Mouse (Mus musculus) megakaryocyte, embryonic 14.5 days (primary cell): ENCODE results near the gene Cox17. TPM values are rescaled to one million over a fixed set of nuclear protein-coding genes. Genes with fewer than 3 reads are reported as not detected.

Experiments
- H3K27me3 ChIP-seq: replicated peaks from 2 replicates; pipeline ENCODE3; 2012; ENCODE audit warnings: inconsistent platforms
- H3K36me3 ChIP-seq: replicated peaks from 2 replicates; pipeline ENCODE3; 2012; ENCODE audit warnings: low read length, inconsistent platforms, mixed read lengths
- H3K4me1 ChIP-seq: 2 replicates; pipeline ENCODE4 v1.6.1; 2012; ENCODE audit warnings: inconsistent platforms
- H3K4me3 ChIP-seq: replicated peaks from 2 replicates; pipeline ENCODE3; 2012; ENCODE audit warnings: moderate library complexity, mild to moderate bottlenecking, inconsistent platforms
- H3K9me3 ChIP-seq: 2 replicates; pipeline ENCODE4 v1.6.1; 2012; ENCODE audit warnings: inconsistent platforms
- FLI1 ChIP-seq: IDR thresholded peaks from 2 replicates; pipeline ENCODE4 v1.6.1; 2012; ENCODE audit warnings: low read length, inconsistent platforms, mixed read lengths
- GATA1 ChIP-seq: IDR thresholded peaks from 3 replicates; pipeline ENCODE4 v1.6.1; 2012; ENCODE audit warnings: mixed read lengths, low read length, inconsistent platforms, borderline replicate concordance
- polyA plus RNA-seq: library from polyadenylated mRNA; stranded (reverse); fragments of >175 nt; gene quantifications from 2 replicates; pipeline ENCODE4 v1.2.3, GENCODE M21; 2012; ENCODE audit warnings: low replicate concordance; ENCODE audit not compliant: insufficient read depth

Gene Cox17
- polyA plus RNA-seq, 1 experiment: 292 TPM

DNA sequence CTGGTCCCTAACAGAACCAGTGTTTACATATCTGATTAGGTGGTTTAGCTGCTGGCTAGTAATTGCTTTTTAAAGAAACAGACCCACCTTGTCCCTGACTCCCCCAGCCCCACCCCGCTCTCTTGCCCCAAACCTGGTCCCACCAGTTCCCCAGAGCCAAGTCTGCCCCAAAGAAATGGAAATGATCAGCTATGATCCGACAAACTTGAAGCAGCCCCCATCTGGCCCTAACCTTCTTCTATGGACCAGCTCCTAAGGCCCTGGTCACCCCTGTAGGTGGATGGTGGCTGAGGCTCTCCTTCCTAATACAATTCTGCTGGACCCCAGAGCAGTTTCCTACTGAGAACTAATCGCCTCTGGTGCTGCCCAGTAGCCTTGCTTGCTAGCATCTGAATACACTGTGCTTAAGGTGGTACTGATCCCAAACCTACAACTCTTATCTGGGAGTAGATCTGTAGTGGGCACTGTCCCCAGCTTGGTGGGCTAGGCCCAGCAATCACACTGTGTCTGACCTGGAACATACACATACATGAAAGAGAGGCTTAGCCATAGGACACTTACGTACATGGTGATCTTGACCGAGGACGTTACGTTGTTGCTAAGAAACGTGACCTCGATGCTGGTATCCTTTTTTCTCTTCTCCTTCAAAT lies 53.6 kb downstream of the Cox17 start:
- Histone ChIP-seq H3K9me3 (no peaks in the 10 kb centered on the region), H3K36me3 (no peaks in the 10 kb centered on the region), H3K4me3 (no peak overlapping the region), H3K4me1 (peaks cover 76% of the 10 kb centered on the region), H3K27me3 (no peaks in the 10 kb centered on the region)
- TF ChIP-seq GATA1 (no peak), FLI1 (no peak)

- no peaks in the 10 kb centered on the region for H3K36me3 ChIP-seq
- H3K4me3 ChIP-seq: no peak overlapping the region
- TF ChIP-seq GATA1 (no peak), FLI1 (no peak)
- H3K4me1 ChIP-seq: peaks cover 74% of the 10 kb centered on the region
- H3K9me3 ChIP-seq: no peaks in the 10 kb centered on the region
- no peaks in the 10 kb centered on the region for H3K27me3 ChIP-seq
These were observed 54.7 kb downstream of the Cox17 start for GRCm38 (mm10) chr16:38401468-38401867.

Other genes with a start within 250 kb of the Cox17 start
- gene Nr1i2, start 52.2 kb upstream of the Cox17 start, polyA plus RNA-seq: not detected in 2 replicates
- gene Maats1, start 4.8 kb upstream of the Cox17 start, polyA plus RNA-seq: not detected in 2 replicates
- gene Gm21987, start within 50 bp of the Cox17 start, polyA plus RNA-seq: 272 and 1,896 TPM in 2 replicates
- 2.8 and 5.0 TPM in 2 replicates for gene Popdc2, start 15.2 kb downstream of the Cox17 start, polyA plus RNA-seq
- gene Pla1a, start 86.2 kb downstream of the Cox17 start, polyA plus RNA-seq: not detected in 2 replicates
- 423 and 659 TPM in 2 replicates for gene Adprh, start 105.7 kb downstream of the Cox17 start, polyA plus RNA-seq
- gene Cd80, start 108.6 kb downstream of the Cox17 start, polyA plus RNA-seq: 0.17 TPM in 1 of 2 replicates, not detected in the other
- gene Timmdc1, start 175.7 kb downstream of the Cox17 start, polyA plus RNA-seq: 26.4 and 39.4 TPM in 2 replicates
- gene Poglut1, start 203.3 kb downstream of the Cox17 start, polyA plus RNA-seq: 2.2 and 3.7 TPM in 2 replicates
- gene Tmem39a, start 211.7 kb downstream of the Cox17 start, polyA plus RNA-seq: 6.5 and 10.3 TPM in 2 replicates